Mouse (Mus musculus): ENCODE measurements around the gene Gmcl1.
A peak's percentile ranks its signal among the peaks of the same experiment; 100 is the strongest.

The Gmcl1 gene

DNA sequence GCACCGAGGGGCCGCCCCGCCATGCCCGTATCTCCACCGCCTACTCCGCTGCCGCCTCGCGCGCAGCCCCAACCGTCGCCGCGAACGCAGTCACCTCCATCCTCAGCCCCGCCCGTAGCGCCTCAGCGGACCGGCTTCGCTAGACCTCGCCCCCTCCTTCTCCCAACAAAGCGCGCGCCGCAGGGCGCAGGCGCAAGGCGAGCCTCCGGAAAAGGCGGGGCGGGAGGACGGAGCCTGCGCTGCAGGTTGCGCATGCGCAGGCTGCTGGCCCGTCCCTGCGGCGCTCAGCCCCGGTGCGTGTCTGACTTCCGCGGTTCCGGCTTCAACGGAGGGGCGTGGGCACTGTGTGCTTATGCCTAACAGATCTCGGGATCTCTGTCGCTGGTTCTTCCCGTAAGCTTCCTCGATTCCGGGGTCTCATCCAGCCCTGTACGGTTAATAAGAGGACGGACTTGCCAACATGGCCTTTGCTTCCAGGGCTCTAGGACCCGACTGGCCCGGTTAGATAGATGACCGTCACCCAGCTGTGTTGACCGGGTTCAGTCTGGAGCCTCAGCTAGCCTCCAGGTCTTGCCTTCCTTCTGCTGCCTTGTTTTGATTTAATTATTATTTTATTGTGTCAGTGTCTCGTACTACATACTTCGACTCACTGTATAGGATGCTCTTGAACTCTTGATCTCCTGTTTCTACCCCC lies at the start of gene Gmcl1:
Gene Gmcl1 (minus strand): TSS at position 201 of the 694 bp plus-strand sequence.
- DNase-seq = peak; percentile 96

DNA sequence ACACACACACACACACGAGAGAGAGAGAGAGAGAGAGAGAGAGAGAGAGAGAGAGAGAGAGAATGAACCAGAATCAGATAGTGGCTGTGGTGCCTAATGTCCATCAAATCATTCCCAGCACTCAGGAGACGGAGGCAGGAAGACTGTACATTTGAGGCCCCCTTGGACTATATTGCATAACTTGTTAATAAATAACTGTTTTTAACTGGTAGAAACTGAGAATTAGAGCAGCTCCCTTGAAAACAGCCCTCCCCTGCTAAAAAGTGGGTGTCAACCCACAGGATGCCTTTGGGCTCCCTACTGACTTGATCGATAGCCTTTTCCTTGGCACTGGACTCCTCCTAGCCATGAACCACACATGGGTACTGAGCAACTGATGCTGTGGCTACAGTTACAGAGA lies 49.2 kb upstream of the Gmcl1 start:
- no peak for DNase-seq

DNA sequence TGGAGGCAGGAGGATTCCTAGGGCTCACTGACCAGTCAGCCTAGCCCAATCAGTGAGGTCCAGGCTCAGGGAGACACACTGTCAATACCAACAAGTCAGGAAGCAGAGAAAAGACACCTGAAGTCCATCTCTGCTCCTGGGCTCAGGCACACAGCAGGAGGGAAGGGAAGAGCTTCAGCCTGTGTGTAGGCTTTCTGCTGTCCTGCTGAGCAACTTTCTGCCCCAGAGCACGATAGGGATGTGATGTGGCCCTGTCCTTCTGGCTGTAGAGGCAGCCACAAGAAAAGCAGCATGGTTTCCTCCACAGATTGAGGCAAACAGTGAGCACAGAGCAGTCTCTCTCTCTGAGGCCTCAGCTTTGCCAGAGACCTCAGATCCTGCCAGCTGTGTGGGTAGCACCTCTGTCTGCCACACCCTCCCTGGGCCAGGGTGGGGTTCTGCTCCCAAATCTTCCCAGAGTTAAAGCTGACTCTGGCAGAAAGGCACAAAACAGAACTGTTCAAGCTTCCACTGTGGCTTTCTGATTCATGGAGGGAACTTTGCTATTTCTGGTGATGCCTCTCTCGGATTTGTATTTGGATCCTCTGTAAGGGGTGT lies 48.3 kb upstream of the Gmcl1 start:
- no peak for DNase-seq

DNA sequence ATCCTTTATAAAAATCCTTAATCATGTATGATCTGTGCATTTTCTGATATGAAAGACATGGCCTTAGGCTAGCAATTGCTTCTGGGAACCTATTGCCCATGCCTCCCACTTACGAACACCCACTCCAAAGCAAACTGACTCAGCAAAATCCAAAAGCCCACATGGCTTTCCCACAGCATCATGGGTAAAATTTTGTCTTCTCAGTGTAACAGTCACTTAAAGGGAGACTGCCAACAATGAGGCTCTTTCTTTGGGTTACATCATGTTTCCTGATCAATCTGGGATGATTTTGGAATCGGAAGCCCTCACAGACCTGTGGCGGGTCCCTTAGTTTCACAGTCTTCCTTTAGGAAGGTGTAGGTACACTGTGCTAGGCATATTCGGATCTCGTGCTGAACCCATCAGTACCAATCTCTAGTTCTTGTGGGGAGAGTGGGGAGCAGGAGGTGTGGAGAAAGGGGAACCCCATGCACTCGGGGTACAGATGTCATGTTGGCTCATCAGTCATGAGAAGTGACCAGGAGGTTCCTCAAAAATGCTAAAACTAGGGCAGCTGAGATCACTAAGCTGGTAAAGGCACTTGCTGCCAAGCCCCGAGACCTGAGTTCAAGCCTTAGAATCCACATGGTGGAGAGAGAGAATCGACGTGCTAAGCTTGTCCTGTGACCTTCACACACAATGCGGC lies 45.9 kb upstream of the Gmcl1 start:
- DNase-seq = no peak

DNA sequence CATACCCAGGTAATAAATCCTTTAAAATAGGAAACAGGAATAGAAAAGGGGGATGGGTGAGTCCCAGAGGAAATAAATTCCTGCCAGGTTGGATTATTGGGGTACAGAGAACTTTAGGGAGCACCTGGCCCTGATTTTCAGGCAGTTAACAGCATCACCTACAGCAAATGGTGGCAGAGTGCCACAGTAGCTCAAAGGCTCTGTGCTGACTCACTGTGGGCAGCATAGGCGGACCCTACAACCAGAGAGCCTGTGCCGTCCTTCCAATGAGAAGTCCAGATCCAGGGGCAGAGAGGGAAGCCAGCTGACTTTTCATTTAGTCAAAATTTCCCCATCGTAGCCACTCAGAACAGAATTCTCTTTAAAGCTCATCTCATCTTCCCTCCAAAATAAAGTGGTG lies 44.0 kb upstream of the Gmcl1 start:
- DNase-seq = no peak

DNA sequence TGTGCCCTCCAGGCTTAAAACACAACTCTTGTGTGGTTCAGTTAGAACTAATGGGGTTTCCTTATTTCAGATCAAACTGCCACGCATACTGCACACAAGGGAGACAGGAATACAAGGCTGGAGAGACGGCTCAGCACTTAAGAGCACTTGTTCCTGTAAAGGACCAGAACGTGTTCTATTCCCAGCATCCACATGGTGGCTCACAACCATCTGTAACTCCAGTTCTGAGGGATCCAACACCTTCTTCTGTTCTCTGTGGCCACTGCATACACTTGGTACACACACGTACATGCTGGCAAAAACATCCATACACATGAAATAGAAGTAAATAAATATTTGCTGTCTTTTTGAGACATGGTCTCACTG lies 43.5 kb upstream of the Gmcl1 start:
- no peak for DNase-seq

DNA sequence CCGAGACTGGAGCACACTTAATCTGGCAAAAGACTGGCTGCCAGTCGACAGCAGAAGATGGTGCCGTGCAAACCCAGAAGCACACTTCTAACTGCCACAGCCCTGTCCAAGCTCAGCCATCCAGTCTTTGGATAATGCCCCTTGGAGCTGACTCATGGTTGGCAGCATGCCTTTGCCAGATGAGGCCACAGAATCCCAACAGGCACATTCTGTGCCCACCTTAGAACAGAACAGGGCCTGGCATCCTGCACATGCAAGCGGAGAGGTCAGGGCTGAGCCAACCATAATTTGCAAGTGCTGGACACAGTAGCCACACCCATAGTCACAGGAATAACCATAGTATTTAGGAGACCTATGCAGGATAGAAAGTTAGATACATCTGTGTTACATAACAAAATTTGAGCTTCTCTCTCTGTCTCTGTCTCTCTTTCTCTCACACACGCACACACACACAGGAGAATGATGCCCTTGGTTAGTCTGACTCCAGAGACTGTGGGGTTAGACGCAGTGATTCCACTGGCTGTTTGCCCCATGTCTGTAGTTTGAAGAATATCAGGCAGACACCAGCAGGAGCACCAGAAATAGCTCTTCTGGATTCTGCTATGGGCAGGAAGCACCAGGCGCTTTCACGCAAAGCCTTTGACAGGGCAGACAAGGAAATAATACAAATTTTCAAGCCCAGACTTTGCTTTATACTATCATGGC lies 43.0 kb upstream of the Gmcl1 start:
- DNase-seq = no peak

DNA sequence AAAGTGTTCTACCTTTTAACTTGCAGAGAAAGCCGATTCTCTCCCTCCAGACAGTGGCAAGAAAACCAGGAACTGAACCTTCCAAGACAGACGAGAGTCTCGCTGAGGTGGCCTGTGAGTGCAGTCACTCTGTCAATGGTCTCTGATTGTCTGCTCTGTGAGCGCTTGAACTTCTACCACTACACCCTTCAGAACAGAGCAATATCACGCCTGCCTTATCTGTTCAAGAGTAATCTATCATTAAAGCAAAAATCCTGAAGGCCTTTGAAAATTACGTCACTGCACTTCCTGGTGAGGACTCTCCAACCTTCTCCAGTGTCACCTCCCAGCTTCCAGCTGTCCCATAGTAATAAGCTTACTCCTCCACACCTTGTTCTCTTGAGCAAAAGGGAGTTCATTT lies 41.8 kb upstream of the Gmcl1 start:
- DNase-seq = no peak

DNA sequence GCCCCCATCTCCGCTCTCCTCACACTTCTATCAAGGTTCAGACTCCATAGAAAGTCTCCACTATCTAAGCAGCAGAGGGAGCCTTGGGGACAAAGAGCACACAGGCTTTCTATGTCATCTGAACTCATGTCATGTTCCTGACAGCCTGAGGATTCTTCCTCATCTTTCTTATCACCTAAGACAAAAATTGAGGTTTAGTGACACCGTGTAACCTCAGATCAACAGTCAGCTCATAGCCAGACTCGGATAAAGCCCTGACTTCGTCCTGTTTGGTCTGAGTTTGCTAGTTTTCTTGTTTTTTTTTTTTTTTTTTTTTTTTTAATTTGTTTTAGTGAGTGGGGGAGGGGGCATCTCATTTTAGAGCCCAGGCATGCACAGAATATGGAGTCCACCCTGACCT lies 40.6 kb upstream of the Gmcl1 start:
- no peak for DNase-seq

DNA sequence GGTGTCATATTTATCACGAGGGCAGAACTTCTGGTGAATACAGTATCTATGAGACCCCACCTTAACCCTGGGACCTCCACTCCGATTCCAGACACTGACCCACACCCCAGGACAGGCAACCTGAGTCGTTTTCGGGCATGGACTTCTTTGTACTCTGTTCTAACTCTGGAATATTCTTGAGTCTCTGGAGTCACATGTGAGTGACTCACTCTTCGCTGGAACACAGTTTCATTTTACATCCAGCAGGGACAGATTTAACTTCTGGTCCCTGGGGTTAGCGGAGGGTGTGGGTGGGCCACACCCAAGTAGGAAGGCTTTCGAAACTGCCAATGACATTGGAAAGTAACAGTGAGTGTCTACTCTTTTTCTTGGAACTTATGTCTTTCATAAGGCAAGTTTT lies 39.4 kb upstream of the Gmcl1 start:
- DNase-seq = no peak

DNA sequence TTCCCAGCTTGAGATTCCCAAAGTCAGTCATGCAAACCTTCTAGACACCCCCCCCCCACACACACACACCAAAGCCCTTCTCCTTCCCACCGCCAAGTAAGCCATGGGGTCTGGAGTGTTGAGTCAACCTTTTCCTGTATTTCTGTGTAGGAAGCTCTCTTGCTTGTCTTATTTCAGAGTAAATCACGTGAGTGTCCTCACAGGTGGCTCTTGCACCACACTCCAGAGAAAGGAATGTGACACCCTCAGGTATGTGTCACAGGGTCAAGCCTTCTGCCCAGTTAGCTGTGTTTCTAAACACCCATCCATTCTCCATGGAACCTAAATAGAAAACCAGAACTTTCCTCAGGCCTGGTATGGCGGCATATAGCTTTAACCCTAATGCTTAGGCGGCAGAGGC lies 35.8 kb upstream of the Gmcl1 start:
- peak; percentile 14 for DNase-seq

DNA sequence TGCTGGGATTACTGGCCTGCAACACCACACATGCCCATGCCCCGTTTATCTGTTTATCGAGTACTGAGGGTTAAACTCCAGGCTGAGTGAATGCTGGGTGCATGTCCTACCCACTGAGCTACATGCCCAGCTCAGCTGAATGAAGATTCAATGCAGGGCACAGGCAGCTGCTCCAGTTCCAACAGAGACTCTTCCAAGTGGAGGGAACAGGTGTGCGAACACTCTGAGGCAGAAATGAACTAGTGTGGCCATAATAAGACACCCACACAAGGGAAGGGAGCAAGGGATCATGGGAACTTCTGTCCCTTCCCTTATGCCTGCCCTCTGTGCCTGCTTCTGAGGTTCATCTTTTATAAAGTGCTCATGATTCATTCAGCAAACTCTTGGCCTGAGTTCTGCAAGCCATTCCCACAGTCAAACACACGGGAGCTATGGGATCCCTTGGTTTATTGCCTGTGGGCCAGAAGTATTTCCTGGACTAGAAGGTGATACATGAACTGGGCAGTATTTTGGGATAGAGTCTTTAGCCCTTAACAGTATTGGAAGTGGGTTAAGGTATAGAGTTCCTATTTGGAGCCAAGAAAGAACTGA lies 35.1 kb upstream of the Gmcl1 start:
- DNase-seq = no peak

DNA sequence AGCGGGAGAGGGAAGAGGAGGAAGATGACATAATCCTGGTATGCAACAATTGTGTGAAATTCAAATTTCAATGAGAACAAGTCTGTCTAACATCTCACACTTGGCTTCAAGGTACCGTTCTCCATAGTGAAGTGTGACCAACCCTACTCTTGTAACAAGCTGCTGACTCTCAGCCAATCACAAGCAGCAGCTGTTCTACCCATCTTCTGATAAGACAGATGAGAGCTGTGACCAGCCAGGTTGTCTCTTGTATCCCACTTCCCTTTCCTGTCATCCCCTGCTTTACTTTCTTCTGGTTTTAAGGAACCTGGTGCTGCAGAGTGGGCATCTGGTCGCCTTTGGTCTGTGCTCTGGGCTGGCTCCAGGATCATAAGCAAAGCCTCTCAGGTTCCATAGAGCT lies 34.3 kb upstream of the Gmcl1 start:
- no peak for DNase-seq

DNA sequence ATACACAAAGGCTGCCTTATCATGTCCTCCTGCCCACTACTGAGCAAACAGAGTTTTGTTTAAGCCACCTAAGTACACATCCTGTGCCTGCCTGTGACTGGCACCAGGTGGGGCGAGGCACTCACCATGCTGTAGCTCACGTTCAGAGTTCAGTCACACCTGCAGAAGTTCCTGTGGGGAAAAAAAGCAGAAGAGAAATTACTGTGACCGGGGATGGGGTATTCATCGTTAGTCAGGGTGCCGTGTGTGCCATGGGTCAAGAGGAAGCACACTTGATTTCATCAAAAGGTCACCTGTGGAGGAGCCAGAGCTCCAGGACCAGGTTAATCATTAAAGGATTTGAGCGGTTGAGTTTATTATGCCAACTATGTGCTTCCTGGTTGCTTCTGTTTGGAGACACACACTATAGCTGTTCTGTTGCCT lies 32.5 kb upstream of the Gmcl1 start:
- DNase-seq = peak; percentile 25

DNA sequence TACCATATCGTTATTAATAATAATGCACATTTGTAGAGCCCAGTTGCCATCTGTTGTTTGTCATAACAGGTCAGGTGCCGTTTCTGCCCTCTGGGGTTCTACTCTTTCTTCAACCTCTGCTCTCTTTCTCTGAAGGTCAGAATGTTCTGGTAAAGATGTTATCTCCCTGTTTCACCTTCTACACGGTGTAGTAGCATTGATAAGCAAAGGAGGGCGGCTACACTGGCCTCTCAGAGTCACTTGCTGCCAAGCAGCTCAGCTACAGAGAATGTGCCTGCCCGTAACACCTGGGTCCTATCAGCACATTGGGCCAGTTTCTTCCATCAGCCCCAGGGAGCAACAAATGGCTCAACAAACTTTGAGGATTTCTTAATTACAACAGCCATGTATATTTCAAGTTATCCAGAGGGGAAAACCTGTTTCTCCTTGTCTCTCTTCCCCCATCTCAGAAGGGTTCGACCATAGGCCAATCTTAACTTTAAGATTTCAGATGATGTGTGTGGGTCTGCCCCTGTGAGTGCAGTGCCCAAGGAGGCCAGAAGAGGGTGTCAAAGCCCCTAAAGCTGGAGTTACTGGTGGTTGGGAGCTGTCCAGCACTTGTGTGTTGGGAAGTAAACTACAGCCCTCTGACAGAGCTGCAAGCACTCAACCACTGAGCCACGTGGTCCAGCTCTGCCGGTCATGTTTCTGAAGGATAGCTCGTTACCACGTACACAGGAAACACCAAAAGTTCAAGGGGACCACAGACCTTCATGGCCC lies 21.1 kb upstream of the Gmcl1 start:
- no peak for DNase-seq

DNA sequence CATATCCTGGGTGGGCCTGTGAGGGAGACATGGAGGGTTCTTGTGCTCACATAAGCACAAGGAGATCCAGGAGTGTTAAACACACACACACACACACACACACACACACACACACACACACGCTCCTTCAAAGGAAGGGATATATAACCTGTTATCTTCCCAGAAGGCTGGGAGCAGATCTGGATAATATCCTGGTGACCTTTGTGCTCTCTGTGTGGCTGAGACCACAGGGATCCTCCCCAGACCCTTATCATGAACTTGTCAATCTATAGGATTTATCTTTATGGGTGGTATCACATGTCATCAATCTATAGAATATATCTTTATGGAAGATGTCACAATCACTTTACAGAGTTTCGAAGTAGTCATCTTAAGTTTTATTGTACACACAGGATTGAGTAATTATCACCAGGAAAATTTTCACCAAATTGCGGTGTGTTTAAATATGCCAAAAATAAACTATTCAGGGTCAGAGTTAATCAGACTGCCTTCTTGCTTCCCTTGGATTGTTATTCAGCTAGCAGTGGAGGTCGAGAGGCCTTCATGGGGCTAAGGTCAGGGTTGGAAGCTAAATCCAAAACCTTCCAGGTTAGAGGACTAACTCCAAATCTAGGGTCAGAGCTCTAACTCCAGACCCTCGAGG lies 19.8 kb upstream of the Gmcl1 start:
- no peak for DNase-seq

DNA sequence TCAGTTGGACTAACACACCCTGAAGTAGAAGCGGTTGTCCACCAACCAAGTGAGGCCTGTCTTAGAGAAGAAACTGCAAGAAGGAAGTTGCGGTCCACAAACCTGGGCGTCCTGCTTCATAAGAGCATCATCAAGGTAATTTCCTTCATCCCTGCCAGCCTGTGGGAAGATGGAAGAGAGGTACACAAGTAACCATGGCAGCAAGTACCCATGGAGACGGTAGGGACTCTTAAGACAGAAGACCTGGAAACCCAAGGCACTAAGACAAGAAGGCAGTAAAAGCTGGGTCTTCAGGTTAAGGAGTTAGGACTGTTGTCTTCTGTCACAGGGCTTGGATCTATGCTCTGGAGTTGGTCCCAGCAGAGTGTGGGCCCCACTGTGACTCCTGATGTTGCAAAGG lies 17.8 kb upstream of the Gmcl1 start:
- DNase-seq = no peak

DNA sequence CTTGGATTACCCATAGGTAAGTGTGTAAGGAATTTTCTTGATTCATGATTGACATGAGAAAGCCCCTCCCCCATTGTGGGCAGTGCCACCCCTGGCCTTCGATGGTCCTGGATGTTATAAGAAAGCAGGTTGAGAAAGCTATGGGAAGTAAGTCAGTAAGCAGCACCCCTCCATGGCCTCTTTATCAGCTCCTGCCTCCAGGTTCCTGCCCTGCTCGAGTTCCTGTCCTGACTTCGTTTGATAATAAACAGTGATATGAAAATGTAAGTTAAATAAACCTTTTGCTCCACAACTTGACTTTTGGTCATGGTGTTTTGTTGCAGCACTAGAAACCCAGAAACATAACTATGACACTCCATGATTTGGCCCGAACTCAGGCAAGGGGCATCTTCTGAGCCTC lies 16.6 kb upstream of the Gmcl1 start:
- no peak for DNase-seq

DNA sequence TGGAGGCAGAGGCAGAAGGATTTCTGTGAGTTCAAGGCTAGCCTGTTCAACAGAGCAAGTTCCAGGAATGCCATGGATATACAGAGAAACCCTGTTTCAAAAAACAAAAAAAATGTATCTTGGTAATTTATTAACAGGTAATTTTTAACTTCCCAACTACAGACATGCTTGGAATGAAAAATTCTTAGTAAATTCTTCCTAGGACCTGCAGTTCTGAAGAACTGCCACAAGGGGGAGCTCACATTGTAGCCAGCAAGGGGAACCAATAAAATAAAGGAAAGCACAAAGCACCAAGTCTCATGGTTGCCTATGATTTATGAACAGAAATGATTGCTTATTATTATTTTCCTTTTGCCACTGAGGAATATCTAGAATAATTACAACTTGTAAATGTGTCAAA lies 14.0 kb upstream of the Gmcl1 start:
- peak; percentile 65 for DNase-seq

DNA sequence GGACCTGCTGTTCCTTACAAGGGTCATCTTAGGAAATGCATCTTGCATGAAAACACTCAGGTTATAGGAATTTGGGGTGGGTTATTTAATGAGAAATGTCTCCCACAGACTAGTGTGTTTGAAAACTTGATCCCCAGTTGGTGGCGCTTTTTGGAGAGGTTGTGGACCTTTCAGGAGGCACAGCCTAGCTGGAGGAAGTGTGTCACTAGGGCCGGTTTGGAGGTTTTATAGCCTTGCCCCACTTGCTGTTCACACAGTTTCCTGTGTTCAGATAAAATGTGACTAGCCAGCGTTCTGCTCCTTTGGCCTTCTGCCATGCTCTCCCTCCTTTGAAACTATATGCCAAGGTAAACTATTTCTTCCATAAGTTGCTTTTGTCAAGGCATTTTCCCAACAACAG lies 7.5 kb upstream of the Gmcl1 start:
- DNase-seq = no peak

DNA sequence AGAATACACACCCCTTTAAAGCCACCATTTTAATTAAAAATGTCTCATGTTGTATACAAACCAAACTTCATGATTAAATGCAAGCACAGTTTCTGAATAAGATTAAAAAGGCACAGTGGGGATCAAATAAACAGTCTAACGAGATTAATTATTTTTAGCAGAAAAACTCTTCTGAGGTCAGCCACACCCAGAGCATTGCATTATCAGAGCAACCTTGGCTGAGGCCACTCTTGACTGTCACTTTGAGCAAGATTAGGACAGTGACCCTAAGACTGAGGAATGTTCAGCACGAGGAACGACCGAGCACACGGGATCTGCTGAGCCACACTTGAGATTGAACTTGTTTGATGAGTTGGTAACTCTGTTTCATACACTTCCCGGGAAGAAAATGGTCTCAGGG lies 3.6 kb upstream of the Gmcl1 start:
- no peak for DNase-seq

DNA sequence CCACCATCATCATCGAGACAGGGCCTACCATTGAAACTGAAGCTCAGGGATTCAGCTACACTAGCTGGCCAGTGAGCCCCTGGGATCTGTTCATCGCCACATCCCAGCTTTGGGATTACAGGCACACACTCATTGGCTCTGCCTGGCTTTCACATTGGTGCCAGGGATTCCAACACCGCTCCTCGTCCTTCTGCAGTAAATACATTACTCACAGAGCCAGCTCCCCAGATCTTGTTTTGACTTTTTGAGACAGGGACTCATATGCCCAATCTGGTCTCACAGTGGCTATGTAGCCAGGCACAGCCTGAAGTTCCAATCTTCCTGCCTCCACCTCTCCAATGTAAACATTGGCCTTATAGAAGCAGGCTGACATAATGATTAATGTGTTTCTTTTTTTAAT lies 3.1 kb upstream of the Gmcl1 start:
- no peak for DNase-seq

Measured in lung, postnatal 10 days (tissue).